14 mouse cellular contexts compared by ENCODE assay signal in genomic region chr12:48221976-48222800, GRCm38 (mm10).
A peak's percentile ranks its signal among the peaks of the same experiment; 100 is the strongest.
DNase-seq lines count a peak whose midpoint lies in the region; ATAC-seq lines count a peak whose summit lies in the region.
"Had no signal": no experiment of that assay in that cellular context is flagged by ENCODE, and none has a peak within 500 bp of the region (broad histone marks: within the 10 kb centered on the region; RNA-seq: fewer than 3 reads in every experiment).

No protein-coding gene starts in this region.

- no peak overlapping the region for H3K4me2 ChIP-seq in midbrain, embryonic 14.5 days (ENCODE audit: low read length)
- H3K4me2 ChIP-seq: embryonic facial prominence, embryonic 12.5 days; limb, embryonic 12.5 days had no signal

- H3K27ac ChIP-seq in midbrain, embryonic 14.5 days (replicated peaks; ENCODE audit: low read depth, low read length) = peak overlapping the region; percentile 78
- H3K27ac ChIP-seq: embryonic facial prominence, embryonic 12.5 days; limb, embryonic 12.5 days had no signal

- H3K4me3 ChIP-seq in midbrain, embryonic 14.5 days (replicated peaks; ENCODE audit: low read depth, low read length) = no peak overlapping the region
- H3K4me3 ChIP-seq: embryonic facial prominence, embryonic 12.5 days; limb, embryonic 12.5 days had no signal

- H3K9ac ChIP-seq in midbrain, embryonic 14.5 days (replicated peaks; ENCODE audit: low read length) = no peak overlapping the region
- H3K9ac ChIP-seq: embryonic facial prominence, embryonic 12.5 days; limb, embryonic 12.5 days had no signal

- WGBS in midbrain, embryonic 14.5 days = 19% methylated on average over 3 of the region's 3 CpGs

- peak; percentile 92 for ATAC-seq in midbrain, embryonic 14.5 days (ENCODE audit: low FRiP score, low TSS enrichment)
- ATAC-seq: intestine, embryonic 16.5 days had no signal

- H3K4me1 ChIP-seq in midbrain, embryonic 14.5 days (ENCODE audit: control insufficient read depth, insufficient read depth, low read length) = peaks cover 18% of the 10 kb centered on the region
- H3K4me1 ChIP-seq: embryonic facial prominence, embryonic 12.5 days; limb, embryonic 12.5 days had no signal

- no peaks in the 10 kb centered on the region for H3K9me3 ChIP-seq in midbrain, embryonic 14.5 days (ENCODE audit: control insufficient read depth, low read length)
- H3K9me3 ChIP-seq: embryonic facial prominence, embryonic 12.5 days; G1E; limb, embryonic 12.5 days had no signal

- H3K27me3 ChIP-seq in midbrain, embryonic 14.5 days (ENCODE audit: control insufficient read depth, insufficient read depth, low read length) = no peaks in the 10 kb centered on the region
- H3K27me3 ChIP-seq: embryonic facial prominence, embryonic 12.5 days; limb, embryonic 12.5 days had no signal

- DNase-seq in cerebellum, adult 9-10 months = peak; percentile 3
- DNase-seq in cerebellum, postnatal 25 days = no peak
- DNase-seq in embryo, embryonic 10 days (ENCODE audit: low spot score) = peak; percentile 82
- DNase-seq in frontal cortex, postnatal 10 days (ENCODE audit: low spot score in 2 of 2) = peak; percentile 10 to 12
- peak; percentile 94 for DNase-seq in midbrain, embryonic 14.5 days
- DNase-seq in ovary, postnatal 10 days (ENCODE audit: low spot score) = no peak
- DNase-seq in lung, postnatal 4 days = no peak
- no peak for DNase-seq in adrenal gland, postnatal 25 days
- DNase-seq: adrenal gland, postnatal 36 days; heart, adult 11 months had no signal

- no peaks in the 10 kb centered on the region for H3K36me3 ChIP-seq in midbrain, embryonic 14.5 days (ENCODE audit: control insufficient read depth, insufficient read depth, low read length)
- H3K36me3 ChIP-seq: embryonic facial prominence, embryonic 12.5 days; G1E; limb, embryonic 12.5 days had no signal

Comparison
In these comparisons a context has a peak if more than half of its experiments do, and no peak if none do; other contexts are left out.
1. DNase-seq: peak in cerebellum, adult 9-10 months (single experiment), embryo, embryonic 10 days (single experiment), frontal cortex, postnatal 10 days (2 of 2) and midbrain, embryonic 14.5 days (single experiment); none in cerebellum, postnatal 25 days (0 of 2), ovary, postnatal 10 days (single experiment), lung, postnatal 4 days (0 of 2) and adrenal gland, postnatal 25 days (single experiment).